Mouse (Mus musculus): ENCODE results near the gene Fstl3. TPM values are rescaled to one million over a fixed set of nuclear protein-coding genes. Genes with fewer than 3 reads are reported as not detected.

Gene Fstl3
- polyA plus RNA-seq, 1 experiment from 2014 or later = 0.63 TPM

DNA sequence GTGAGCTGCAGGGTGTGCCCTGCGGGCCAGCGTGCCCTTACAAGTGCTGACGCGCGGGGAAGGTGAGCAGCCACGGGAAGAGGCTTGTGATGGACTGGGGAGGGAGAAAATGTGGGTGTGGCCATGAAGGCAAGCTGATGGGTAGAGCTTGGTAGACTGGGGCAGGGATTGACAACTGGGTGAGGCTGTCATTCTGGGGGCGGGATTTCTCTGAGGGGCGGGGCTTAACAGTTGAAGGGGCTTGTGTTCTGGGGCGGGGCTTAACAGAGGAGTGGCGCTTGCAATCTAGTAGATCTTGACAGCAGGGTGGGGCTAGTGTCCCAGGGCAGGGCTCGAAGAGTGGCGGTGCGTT is 3.6 kb downstream of the Fstl3 start:
- peak overlapping the region; percentile 49 for H3K4me3 ChIP-seq (ENCODE audit: low read depth, low read length)
- peaks cover 26% of the 10 kb centered on the region for H3K4me1 ChIP-seq (ENCODE audit: insufficient read depth)
- ATAC-seq (peak; percentile 61; the same call in 1 of the 2 replicates), DNase-seq (peak; percentile 81)
- WGBS (ENCODE audit: insufficient replicate concordance) = 0% methylated on average over 13 of the region's 13 CpGs
- H3K27me3 ChIP-seq (ENCODE audit: insufficient read depth, low read length) = peaks cover 44% of the 10 kb centered on the region
- no peaks in the 10 kb centered on the region for H3K36me3 ChIP-seq (replicated peaks; ENCODE audit: insufficient read depth, low read length)
- TF ChIP-seq EP300 (IDR thresholded peaks at IDR 0.05; ENCODE audit: low read depth) (no peak), CTCF (IDR thresholded peaks at IDR 0.05; ENCODE audit: low read depth) (no peak)
- no peaks in the 10 kb centered on the region for H3K9me3 ChIP-seq (ENCODE audit: low read length)
- peak overlapping the region; percentile 23 for H3K27ac ChIP-seq (ENCODE audit: low read depth)
- H3K4me2 ChIP-seq (ENCODE audit: low read depth, low read length) = peak overlapping the region; percentile 79
- no peak overlapping the region; the same call in 1 of the 2 replicates for H3K9ac ChIP-seq (replicated peaks)

DNA sequence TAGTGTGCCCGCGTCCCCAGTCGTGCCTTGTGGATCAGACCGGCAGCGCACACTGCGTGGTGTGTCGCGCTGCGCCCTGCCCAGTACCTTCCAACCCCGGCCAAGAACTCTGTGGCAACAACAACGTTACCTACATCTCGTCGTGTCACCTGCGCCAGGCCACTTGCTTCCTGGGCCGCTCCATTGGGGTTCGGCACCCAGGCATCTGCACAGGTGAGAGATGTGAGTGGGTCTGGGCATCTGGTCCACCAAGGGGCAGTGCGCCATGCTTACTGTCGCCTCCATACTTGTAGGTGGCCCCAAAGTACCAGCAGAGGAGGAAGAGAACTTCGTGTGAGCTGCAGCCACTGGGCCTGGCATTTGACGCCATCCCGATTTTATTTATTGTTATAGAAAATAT is 4.1 kb downstream of the Fstl3 start:
- H3K9ac ChIP-seq (replicated peaks) = no peak overlapping the region

DNA sequence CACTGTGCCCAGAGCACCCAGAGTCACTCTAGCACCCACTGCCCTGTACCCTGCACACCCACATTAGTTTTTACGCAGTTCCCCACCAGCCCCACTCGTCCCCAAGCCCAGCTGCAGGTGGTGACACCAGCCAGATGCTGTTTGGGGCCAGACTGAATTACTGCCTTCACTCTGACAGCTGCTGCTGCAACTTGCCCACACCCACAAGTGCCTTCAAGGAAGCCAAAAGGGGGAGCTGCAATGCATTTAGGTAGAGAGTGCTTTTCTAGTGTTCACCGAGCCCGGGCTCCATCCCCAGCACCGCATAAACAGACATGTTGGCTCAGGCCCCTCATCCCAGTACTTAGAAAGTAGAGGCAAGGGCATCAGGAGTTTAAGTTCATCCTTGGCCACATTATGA is 4.9 kb downstream of the Fstl3 start:
- H3K9ac ChIP-seq (replicated peaks) = no peak overlapping the region
- peaks cover 26% of the 10 kb centered on the region for H3K4me1 ChIP-seq (ENCODE audit: insufficient read depth)
- H3K4me2 ChIP-seq (ENCODE audit: low read depth, low read length) = peak overlapping the region; percentile 18; the same call in 1 of the 2 replicates
- ATAC-seq (no peak), DNase-seq (no peak)
- no peaks in the 10 kb centered on the region for H3K36me3 ChIP-seq (replicated peaks; ENCODE audit: insufficient read depth, low read length)
- H3K9me3 ChIP-seq (ENCODE audit: low read length) = no peaks in the 10 kb centered on the region
- no peak overlapping the region for H3K27ac ChIP-seq (ENCODE audit: low read depth)
- no peak overlapping the region for H3K4me3 ChIP-seq (ENCODE audit: low read depth, low read length)
- TF ChIP-seq EP300 (IDR thresholded peaks at IDR 0.05; ENCODE audit: low read depth) = no peak
- TF ChIP-seq CTCF (IDR thresholded peaks at IDR 0.05; ENCODE audit: low read depth) = peak; percentile 12; the same call in 1 of the 2 replicates
- peaks cover 41% of the 10 kb centered on the region for H3K27me3 ChIP-seq (ENCODE audit: insufficient read depth, low read length)
- WGBS (ENCODE audit: insufficient replicate concordance) = 63% methylated on average over 5 of the region's 5 CpGs

More for the DNA sequence above, 4.1 kb downstream of the Fstl3 start:
- ATAC-seq (no peak), DNase-seq (no peak)
- Histone ChIP-seq H3K4me1 (ENCODE audit: insufficient read depth) (peaks cover 26% of the 10 kb centered on the region), H3K36me3 (replicated peaks; ENCODE audit: insufficient read depth, low read length) (no peaks in the 10 kb centered on the region), H3K4me3 (ENCODE audit: low read depth, low read length) (peak overlapping the region; percentile 49), H3K4me2 (ENCODE audit: low read depth, low read length) (peak overlapping the region; percentile 79), H3K27me3 (ENCODE audit: insufficient read depth, low read length) (peaks cover 44% of the 10 kb centered on the region), H3K27ac (ENCODE audit: low read depth) (0 out of 2 replicates have a peak overlapping the region, but pooled peaks have one; percentile 23), H3K9me3 (ENCODE audit: low read length) (no peaks in the 10 kb centered on the region)
- 27% methylated on average over 21 of the region's 21 CpGs for WGBS (ENCODE audit: insufficient replicate concordance)
- TF ChIP-seq EP300 (IDR thresholded peaks at IDR 0.05; ENCODE audit: low read depth) = no peak
- TF ChIP-seq CTCF (IDR thresholded peaks at IDR 0.05; ENCODE audit: low read depth) = no peak

DNA sequence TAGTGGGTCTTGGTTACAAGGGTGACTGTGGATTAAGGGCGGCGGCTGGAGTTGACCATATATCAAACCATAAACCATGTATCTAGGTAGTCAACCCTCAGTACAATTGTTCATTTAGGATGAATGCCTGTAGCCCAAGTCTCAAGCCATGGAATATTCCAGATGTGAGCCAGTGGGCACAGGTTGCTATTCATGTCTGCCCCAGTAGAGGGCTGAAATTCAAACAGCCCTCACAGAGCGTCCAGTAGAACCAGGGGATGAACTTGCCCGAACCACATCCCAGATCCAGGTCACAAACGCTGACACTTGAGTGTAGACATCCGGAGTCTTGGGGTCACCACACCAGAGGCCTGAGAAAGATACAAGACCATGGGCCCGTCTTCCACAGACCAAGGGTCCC is 6.0 kb downstream of the Fstl3 start:
- no peak overlapping the region for H3K9ac ChIP-seq (replicated peaks)

DNA sequence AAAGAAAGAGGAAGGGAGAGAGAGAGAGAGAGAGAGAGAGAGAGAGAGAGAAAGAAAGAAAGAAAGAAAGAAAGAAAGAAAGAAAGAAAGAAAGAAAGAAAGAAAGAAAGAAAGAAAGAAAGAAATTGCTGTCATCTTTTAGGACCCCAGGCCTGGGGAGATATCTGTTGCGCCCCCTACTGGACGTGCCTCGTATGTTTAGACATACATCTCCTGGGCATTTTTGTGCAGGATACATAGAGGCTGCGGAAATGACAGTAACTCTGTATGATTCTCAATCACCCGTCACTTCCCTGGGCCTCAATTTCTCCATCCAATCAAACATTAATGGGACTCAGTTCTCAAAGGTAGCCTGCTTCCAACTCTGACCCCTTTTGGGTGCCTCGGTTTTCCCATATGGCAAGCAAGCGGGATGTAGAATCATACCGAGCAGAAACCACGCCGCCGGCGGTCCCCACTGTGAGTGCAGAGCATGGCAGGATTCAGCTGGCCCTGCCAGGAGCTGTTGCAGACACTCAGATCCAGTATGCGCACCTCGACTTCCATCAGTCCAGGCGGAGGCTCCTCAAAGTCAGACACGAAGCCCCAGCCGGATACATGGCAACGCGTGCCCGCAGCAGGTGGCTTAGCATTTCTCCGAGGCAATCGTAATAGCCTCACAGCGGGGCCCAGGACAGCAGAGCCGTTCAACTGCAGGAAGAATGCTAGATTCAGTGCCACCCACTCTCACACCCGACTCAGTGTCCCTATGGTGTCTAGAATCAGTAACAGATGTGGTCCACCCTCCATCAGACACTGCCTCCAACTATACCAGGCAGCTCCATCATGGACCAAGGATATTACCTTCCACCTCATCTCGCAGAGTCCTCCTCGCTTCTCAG is 7.1 kb downstream of the Fstl3 start:
- Histone ChIP-seq H3K27ac (ENCODE audit: low read depth) (no peak overlapping the region), H3K9ac (replicated peaks) (no peak overlapping the region), H3K4me1 (ENCODE audit: insufficient read depth) (peaks cover 19% of the 10 kb centered on the region), H3K9me3 (ENCODE audit: low read length) (no peaks in the 10 kb centered on the region), H3K27me3 (ENCODE audit: insufficient read depth, low read length) (peaks cover 20% of the 10 kb centered on the region; the same call in 1 of the 2 replicates), H3K4me3 (ENCODE audit: low read depth, low read length) (no peak overlapping the region), H3K36me3 (replicated peaks; ENCODE audit: insufficient read depth, low read length) (no peaks in the 10 kb centered on the region), H3K4me2 (ENCODE audit: low read depth, low read length) (no peak overlapping the region)
- WGBS (ENCODE audit: insufficient replicate concordance) = 50% methylated on average over 27 of the region's 27 CpGs
- DNase-seq (peak; percentile 68), ATAC-seq (no peak)
- TF ChIP-seq CTCF (IDR thresholded peaks at IDR 0.05; ENCODE audit: low read depth) (peak; percentile 67), EP300 (IDR thresholded peaks at IDR 0.05; ENCODE audit: low read depth) (no peak)

More for the DNA sequence above, 6.0 kb downstream of the Fstl3 start:
- H3K27ac ChIP-seq (ENCODE audit: low read depth) = no peak overlapping the region
- H3K4me1 ChIP-seq (ENCODE audit: insufficient read depth) = peaks cover 19% of the 10 kb centered on the region
- DNase-seq = no peak
- no peak overlapping the region for H3K4me2 ChIP-seq (ENCODE audit: low read depth, low read length)
- no peak for TF ChIP-seq EP300 (IDR thresholded peaks at IDR 0.05; ENCODE audit: low read depth)
- peak; percentile 47 for TF ChIP-seq CTCF (IDR thresholded peaks at IDR 0.05; ENCODE audit: low read depth)
- WGBS (ENCODE audit: insufficient replicate concordance) = 62% methylated on average over 7 of the region's 7 CpGs
- peaks cover 31% of the 10 kb centered on the region for H3K27me3 ChIP-seq (ENCODE audit: insufficient read depth, low read length)
- no peak overlapping the region for H3K4me3 ChIP-seq (ENCODE audit: low read depth, low read length)
- no peaks in the 10 kb centered on the region for H3K9me3 ChIP-seq (ENCODE audit: low read length)
- no peak for ATAC-seq
- H3K36me3 ChIP-seq (replicated peaks; ENCODE audit: insufficient read depth, low read length) = no peaks in the 10 kb centered on the region

DNA sequence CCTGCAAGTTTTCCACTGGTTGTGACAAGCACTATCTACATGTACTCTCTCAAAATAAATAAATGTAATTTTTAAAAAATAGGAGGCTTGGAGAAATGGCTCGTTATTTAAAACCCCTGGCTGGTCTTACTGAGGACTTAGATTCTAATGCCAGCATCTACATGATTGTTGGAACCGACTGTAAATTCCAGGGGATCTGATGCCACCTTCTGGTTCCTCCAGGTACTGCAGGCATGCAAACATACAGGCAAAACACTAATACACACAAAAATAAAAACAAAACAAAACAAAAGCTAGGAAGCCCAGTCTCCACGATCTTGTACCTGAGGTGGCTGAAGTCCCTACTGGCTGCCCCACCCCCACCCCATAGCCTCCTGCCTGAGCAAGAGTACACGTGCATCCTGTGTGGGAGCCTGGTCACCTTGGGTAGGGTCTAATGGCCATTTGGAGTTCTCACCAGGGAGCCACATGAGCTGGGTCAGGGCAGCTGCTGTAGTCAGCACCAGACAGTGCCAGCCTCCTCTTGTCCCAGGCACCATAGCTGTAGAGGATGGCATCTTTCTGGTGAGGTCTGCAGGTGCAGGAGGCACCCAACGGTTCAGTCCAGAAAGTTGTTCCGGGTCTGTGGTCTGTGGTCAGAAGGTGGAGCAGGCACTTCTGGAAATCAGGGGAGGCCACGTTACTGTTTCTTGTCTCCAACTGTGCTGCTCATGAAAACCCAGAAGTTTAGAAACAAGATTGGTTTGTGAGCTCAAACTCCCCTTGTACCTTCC is 11.5 kb downstream of the Fstl3 start:
- peaks cover 8% of the 10 kb centered on the region; the same call in 1 of the 2 replicates for H3K4me1 ChIP-seq (ENCODE audit: insufficient read depth)
- no peak overlapping the region for H3K9ac ChIP-seq (replicated peaks)
- H3K36me3 ChIP-seq (replicated peaks; ENCODE audit: insufficient read depth, low read length) = no peaks in the 10 kb centered on the region
- H3K4me2 ChIP-seq (ENCODE audit: low read depth, low read length) = peak overlapping the region; percentile 10; the same call in 1 of the 2 replicates
- DNase-seq (peak; percentile 85), ATAC-seq (peak; percentile 29; the same call in 1 of the 2 replicates)
- H3K27me3 ChIP-seq (ENCODE audit: insufficient read depth, low read length) = 0 out of 2 replicates have a peak, but pooled peaks cover 4% of the 10 kb centered on the region
- peak overlapping the region; percentile 46 for H3K27ac ChIP-seq (ENCODE audit: low read depth)
- H3K4me3 ChIP-seq (ENCODE audit: low read depth, low read length) = no peak overlapping the region
- H3K9me3 ChIP-seq (ENCODE audit: low read length) = no peaks in the 10 kb centered on the region
- TF ChIP-seq CTCF (IDR thresholded peaks at IDR 0.05; ENCODE audit: low read depth) = peak; percentile 90
- TF ChIP-seq EP300 (IDR thresholded peaks at IDR 0.05; ENCODE audit: low read depth) = no peak
- WGBS (ENCODE audit: insufficient replicate concordance) = 17% methylated on average over 7 of the region's 7 CpGs

Measured in liver, postnatal 0 days (tissue).